Mouse (Mus musculus) neural tube, embryonic 11.5 days (tissue): Measurements from ENCODE around the gene Trim16. TPM values are rescaled to one million over a fixed set of nuclear protein-coding genes. Genes with fewer than 3 reads are reported as not detected.
A peak's percentile ranks its signal among the peaks of the same experiment; 100 is the strongest.

Source experiments
- ATAC-seq: fragments of 200-750 bp; cut with Nextera tagmentation; 2 replicates; pipeline ENCODE4 v1.8.0; 2017; ENCODE audit warnings: moderate number of reproducible peaks, mild to moderate bottlenecking, moderate TSS enrichment, moderate library complexity; ENCODE audit not compliant: insufficient read depth, low FRiP score, low TSS enrichment
- DNase-seq: peaks from one replicate; pipeline ENCODE4 v3.0.0-alpha.2; 2015; ENCODE audit warnings: low spot score
- H3K27ac ChIP-seq: fragments of 300-500 bp; sonication (generic); 2 replicates; pipeline ENCODE4 v1.5.1; 2014; ENCODE audit warnings: low read depth, mild to moderate bottlenecking, low read length
- H3K27me3 ChIP-seq: fragments of 300-500 bp; sonication (generic); 2 replicates; pipeline ENCODE4 v1.6.1; 2014; ENCODE audit warnings: mild to moderate bottlenecking, low read length, mixed read lengths; ENCODE audit not compliant: control insufficient read depth, insufficient read depth
- H3K36me3 ChIP-seq: fragments of 300-500 bp; sonication (generic); 2 replicates; pipeline ENCODE4 v1.6.1; 2014; ENCODE audit warnings: mild to moderate bottlenecking, low read length, moderate library complexity, mixed read lengths; ENCODE audit not compliant: control insufficient read depth, insufficient read depth
- H3K4me1 ChIP-seq: fragments of 300-500 bp; sonication (generic); 2 replicates; pipeline ENCODE4 v1.6.1; 2014; ENCODE audit warnings: low read length, mixed read lengths; ENCODE audit not compliant: control insufficient read depth, insufficient read depth
- H3K4me2 ChIP-seq: fragments of 300-500 bp; sonication (generic); 2 replicates; pipeline ENCODE4 v1.6.1; 2014; ENCODE audit warnings: low read depth, mild to moderate bottlenecking, moderate library complexity
- H3K4me3 ChIP-seq: fragments of 300-500 bp; sonication (generic); 2 replicates; pipeline ENCODE4 v1.5.1; 2014; ENCODE audit warnings: low read depth, low read length
- H3K9ac ChIP-seq: fragments of 300-500 bp; sonication (generic); 2 replicates; pipeline ENCODE4 v1.6.1; 2014; ENCODE audit warnings: mild to moderate bottlenecking, low read length
- H3K9me3 ChIP-seq: fragments of 300-500 bp; sonication (generic); 2 replicates; pipeline ENCODE4 v1.6.1; 2016; ENCODE audit warnings: low read length; ENCODE audit not compliant: control insufficient read depth
- WGBS: fragments of 180-500 bp; shearing (Covaris S2); extraction: QIAGEN DNeasy Blood & Tissue Kit; methylation state at CpG from one replicate; pipeline ENCODE4 v1.1.7; 2014; 5-methylcytosine and 5-hydroxymethylcytosine counted together
- polyA plus RNA-seq: library from polyadenylated mRNA; unstranded; fragments of >200 nt; fragmentation: Nextera tagmentation; extraction: Ambion mirVana; gene quantifications from 2 replicates; pipeline ENCODE4 v1.2.1, GENCODE M21; 2014

Trim16 gene
- polyA plus RNA-seq, 1 experiment from 2014 or later, result 9.5 TPM

DNA sequence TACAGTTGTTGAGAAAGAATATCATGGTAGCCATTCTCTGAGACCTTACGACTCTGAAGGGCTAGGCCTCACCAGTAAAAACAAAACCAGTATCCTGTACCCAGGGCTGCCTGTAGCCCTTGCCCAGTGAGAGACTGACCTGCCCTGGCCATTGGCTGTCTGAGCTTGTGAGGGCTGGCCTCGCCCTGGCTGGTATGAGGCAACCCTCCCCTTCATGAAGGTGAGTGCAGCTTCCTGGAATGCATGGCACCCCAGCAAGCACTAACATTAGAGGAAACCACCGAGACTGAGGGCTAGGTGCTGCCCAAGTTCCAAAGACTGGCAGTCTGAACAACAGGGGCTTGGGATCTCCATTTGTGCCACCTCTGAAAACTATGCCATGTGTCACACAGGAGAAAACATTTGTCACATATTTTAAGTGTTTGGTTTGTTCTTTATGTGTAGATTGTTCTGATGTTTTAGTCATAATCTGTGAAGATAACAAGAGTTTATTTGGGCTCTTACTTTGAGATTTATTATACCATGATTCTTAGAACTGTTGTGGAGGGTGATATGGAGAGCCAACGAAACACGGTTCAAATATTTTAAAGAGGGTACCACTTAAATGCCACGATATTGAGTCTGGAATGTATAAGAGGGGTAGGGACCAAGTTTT lies 5.9 kb upstream of the Trim16 start:
- Histone ChIP-seq H3K36me3 (no peaks in the 10 kb centered on the region), H3K9me3 (no peaks in the 10 kb centered on the region), H3K4me1 (no peaks in the 10 kb centered on the region), H3K27me3 (no peaks in the 10 kb centered on the region), H3K4me2 (no peak overlapping the region), H3K27ac (no peak overlapping the region), H3K4me3 (no peak overlapping the region), H3K9ac (no peak overlapping the region)
- no peak for DNase-seq
- WGBS, result 73% methylated on average over 6 of the region's 6 CpGs
- no peak for ATAC-seq

DNA sequence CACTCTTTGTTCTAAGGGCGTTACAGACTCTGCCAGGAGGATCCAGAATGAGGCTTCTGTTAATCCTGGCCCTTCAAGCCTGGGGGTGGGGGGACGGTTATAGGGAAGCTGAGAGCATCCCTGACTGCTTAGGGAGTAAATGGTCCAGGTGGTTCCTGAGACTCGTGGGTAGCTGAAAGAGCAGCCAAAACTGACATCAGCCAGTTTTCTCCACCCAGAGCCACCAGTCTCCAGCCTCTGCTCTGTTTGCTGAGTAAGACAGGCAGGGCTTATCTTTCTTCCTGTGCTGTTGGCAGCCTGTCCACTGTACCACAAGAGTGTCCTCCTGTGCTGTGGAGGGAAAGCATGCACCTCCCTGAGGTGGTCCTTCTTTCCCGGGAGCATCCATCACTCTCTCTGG lies 5.4 kb upstream of the Trim16 start:
- ATAC-seq (no peak), DNase-seq (no peak)
- Histone ChIP-seq H3K9ac (no peak overlapping the region), H3K27ac (no peak overlapping the region), H3K9me3 (no peaks in the 10 kb centered on the region), H3K27me3 (no peaks in the 10 kb centered on the region), H3K36me3 (no peaks in the 10 kb centered on the region), H3K4me1 (no peaks in the 10 kb centered on the region), H3K4me3 (no peak overlapping the region), H3K4me2 (no peak overlapping the region)
- 73% methylated on average over 4 of the region's 4 CpGs for WGBS

DNA sequence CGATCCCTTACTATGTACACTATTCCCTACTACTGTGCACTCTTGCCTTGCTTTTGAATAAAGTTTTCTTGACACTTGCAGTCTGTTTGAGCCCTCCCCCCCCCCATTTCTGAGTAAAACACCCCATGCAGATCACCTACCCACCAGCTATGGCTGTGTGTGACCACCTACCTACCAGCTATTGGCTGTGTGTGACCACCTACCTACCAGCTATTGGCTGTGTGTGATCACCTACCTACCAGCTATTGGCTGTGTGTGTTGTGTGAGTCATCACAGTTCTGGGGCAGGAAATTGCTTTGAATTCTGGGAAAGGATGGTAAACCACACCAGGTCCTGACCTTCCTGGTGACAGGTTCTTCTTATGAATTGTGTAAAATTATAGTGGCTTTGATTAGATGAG lies 4.6 kb upstream of the Trim16 start:
- Histone ChIP-seq H3K4me3 (no peak overlapping the region), H3K4me1 (peaks cover 4% of the 10 kb centered on the region; the same call in 1 of the 2 replicates), H3K9me3 (no peaks in the 10 kb centered on the region), H3K27me3 (no peaks in the 10 kb centered on the region), H3K27ac (no peak overlapping the region), H3K4me2 (no peak overlapping the region), H3K9ac (no peak overlapping the region), H3K36me3 (no peaks in the 10 kb centered on the region)
- no peak for ATAC-seq
- WGBS, result 89% methylated on average over 1 of the region's 1 CpGs
- no peak for DNase-seq

DNA sequence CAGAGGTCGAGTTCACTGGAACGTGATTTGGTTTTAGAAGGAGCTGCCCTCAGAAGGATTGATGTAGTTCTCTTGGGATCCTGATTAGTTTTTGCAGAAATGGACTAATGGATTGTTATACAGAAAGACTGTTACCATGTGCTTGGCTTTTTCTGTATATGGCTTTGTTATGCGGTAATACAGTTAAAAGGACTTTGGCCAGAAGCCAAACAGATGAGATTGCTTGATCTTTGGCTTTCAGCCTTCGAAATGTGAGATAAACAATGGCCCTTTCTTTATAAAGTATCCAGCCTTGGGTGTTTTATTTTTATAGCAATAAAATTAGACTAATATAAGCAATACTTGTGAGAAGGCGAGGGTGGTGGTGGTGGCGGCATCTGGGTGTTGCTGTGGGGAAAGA lies 3.4 kb upstream of the Trim16 start:
- no peak overlapping the region for H3K9ac ChIP-seq
- peaks cover 11% of the 10 kb centered on the region; the same call in 1 of the 2 replicates for H3K4me1 ChIP-seq
- no peaks in the 10 kb centered on the region for H3K27me3 ChIP-seq
- H3K4me2 ChIP-seq, result no peak overlapping the region
- no peak overlapping the region for H3K4me3 ChIP-seq
- no peaks in the 10 kb centered on the region for H3K36me3 ChIP-seq
- no peaks in the 10 kb centered on the region for H3K9me3 ChIP-seq
- no peak for ATAC-seq
- no peak for DNase-seq
- H3K27ac ChIP-seq, result no peak overlapping the region
- 78% methylated on average over 6 of the region's 6 CpGs for WGBS

DNA sequence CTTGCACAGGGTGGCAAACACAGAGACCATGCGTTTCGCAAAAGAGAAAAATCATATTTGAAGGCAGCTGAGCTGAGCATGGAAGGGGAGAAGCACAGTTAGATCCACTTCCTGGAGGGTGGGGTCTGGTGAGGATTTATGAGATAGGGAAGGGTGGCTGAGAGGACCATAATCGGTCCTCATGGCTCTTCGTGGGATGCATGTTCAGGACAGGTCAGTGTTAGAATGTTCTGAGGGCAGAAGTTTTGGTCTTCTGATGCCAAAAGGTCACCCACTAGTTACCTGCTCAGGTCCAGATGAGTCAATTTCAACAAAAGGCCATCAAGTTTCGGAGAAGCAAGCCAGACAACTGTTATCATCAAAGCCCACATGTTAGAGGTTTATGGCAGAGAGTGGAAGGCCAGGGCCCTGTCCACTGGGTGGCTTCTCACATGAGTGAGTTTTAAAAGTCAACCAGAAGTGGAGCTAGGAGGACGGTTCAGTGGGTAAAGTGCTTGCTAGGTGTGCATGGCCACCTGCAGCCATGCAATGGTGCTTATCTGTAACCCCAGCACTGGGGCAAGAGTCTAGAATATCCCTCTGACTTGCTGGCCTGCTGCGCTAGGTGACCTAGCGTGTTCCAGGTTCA lies 858 bp upstream of the Trim16 start:
- no peak overlapping the region for H3K4me2 ChIP-seq
- no peaks in the 10 kb centered on the region for H3K36me3 ChIP-seq
- WGBS, result 88% methylated on average over 8 of the region's 8 CpGs
- no peak overlapping the region for H3K27ac ChIP-seq
- ATAC-seq, result no peak
- no peak overlapping the region for H3K4me3 ChIP-seq
- no peak for DNase-seq
- peaks cover 11% of the 10 kb centered on the region; the same call in 1 of the 2 replicates for H3K4me1 ChIP-seq
- H3K9ac ChIP-seq, result no peak overlapping the region
- H3K9me3 ChIP-seq, result no peaks in the 10 kb centered on the region
- no peaks in the 10 kb centered on the region for H3K27me3 ChIP-seq

DNA sequence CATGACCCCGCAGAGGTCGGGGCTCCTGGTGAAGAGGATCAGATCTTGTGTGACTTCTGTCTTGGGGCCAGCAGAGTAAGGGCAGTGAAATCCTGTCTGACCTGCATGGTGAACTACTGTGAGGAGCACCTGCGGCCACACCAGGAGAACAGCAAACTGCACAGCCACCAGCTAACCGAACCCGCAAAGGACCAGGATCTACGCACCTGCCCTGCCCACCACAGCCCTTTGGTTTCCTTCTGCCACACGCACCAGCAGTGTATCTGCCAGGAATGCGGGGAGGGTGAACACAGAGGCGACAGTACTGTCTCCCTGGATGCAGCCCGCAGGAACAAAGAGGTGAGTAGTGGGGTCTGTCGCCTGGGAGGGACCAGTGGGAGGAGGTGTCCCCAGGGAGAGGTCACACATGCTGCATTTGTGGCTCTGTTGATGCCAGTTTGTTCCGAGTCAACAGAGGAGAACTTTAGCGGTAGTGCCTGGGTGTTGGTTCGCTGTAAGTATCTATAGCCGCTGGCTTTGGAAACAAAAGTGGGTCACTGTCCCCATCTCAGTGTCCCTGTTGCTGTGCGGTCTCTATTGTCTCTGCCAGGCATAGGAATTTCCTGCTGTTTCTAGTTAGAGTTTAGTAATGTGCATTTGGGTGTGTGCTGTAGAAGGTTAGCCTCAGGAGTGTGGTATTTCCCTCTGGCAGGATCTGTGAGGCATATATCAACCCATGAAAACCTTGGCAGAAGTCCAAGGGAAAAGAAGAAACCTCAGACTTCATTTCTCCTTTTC lies 818 bp downstream of the Trim16 start:
- Histone ChIP-seq H3K9me3 (no peaks in the 10 kb centered on the region), H3K36me3 (no peaks in the 10 kb centered on the region), H3K4me2 (peak overlapping the region; percentile 61), H3K27me3 (no peaks in the 10 kb centered on the region), H3K27ac (peak overlapping the region; percentile 1; the same call in 1 of the 2 replicates), H3K4me3 (peak overlapping the region; percentile 33), H3K9ac (peak overlapping the region; percentile 55), H3K4me1 (peaks cover 11% of the 10 kb centered on the region; the same call in 1 of the 2 replicates)
- ATAC-seq, result no peak; the same call in 1 of the 2 replicates
- peak; percentile 55 for DNase-seq
- 18% methylated on average over 16 of the region's 16 CpGs for WGBS

DNA sequence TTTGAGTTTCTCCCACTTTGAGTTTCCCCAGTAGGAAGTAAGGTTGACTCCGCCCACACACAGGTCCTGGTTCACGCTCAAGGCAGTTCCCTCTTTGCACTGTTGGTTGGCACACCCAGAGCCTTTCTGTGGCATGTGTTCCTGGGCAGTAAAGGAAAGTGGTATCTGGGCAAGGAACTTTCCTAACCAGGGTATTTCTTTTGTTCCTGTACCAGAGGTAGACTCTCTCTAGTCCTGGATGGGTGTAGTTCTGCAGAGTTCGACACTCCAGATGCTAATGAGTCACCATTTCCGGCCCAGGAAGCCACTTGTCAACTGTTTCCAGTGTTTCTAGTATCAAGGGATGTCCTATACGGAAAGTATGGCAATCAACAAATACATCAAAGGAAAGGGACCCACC lies 1.9 kb downstream of the Trim16 start:
- peaks cover 11% of the 10 kb centered on the region; the same call in 1 of the 2 replicates for H3K4me1 ChIP-seq
- DNase-seq (no peak), ATAC-seq (no peak)
- no peak overlapping the region for H3K4me3 ChIP-seq
- 69% methylated on average over 5 of the region's 5 CpGs for WGBS
- H3K27me3 ChIP-seq, result no peaks in the 10 kb centered on the region
- H3K9ac ChIP-seq, result no peak overlapping the region
- no peaks in the 10 kb centered on the region for H3K36me3 ChIP-seq
- no peak overlapping the region for H3K27ac ChIP-seq
- no peaks in the 10 kb centered on the region for H3K9me3 ChIP-seq
- H3K4me2 ChIP-seq, result 0 out of 2 replicates have a peak overlapping the region, but pooled peaks have one; percentile 7

DNA sequence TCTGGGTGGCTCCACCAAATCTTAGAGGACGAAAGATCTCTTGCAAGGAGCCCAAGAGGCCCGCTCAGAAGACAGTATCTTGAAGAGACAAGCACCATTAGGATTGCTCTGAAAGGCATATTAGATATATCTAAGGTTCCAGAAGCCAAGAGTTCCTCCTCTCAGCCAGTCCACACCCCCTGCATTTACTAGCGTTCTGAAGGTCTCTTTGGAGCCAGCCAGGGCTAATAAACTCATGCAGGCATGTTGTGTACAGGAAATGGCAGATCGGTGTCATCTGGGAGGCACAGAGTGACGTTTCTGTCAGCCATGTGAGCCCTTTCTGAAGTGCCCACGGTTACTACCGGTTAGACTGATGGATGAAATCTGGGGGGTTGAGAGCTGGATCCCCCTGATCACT lies 4.2 kb downstream of the Trim16 start:
- H3K36me3 ChIP-seq, result no peaks in the 10 kb centered on the region
- no peak overlapping the region for H3K27ac ChIP-seq
- no peak overlapping the region for H3K9ac ChIP-seq
- DNase-seq, result no peak
- peaks cover 11% of the 10 kb centered on the region; the same call in 1 of the 2 replicates for H3K4me1 ChIP-seq
- no peaks in the 10 kb centered on the region for H3K9me3 ChIP-seq
- ATAC-seq, result no peak
- H3K27me3 ChIP-seq, result no peaks in the 10 kb centered on the region
- WGBS, result 67% methylated on average over 7 of the region's 7 CpGs
- H3K4me2 ChIP-seq, result no peak overlapping the region
- H3K4me3 ChIP-seq, result no peak overlapping the region
